Mouse (Mus musculus): ENCODE measurements around the gene Uhmk1. TPM values are rescaled to one million over a fixed set of nuclear protein-coding genes. Genes with fewer than 3 reads are reported as not detected.

Uhmk1 gene
- 26.8 and 28.9 TPM in 2 replicates for total RNA-seq (2012; rRNA removed)
- polyA plus RNA-seq (2012; ENCODE audit: insufficient read depth in 1 of 2, insufficient read length in 2 of 2, low read depth in 1 of 2, low replicate concordance in 2 of 2, missing spikeins in 1 of 2): 10 to 100 TPM; 19.5 to 43.9 TPM

DNA sequence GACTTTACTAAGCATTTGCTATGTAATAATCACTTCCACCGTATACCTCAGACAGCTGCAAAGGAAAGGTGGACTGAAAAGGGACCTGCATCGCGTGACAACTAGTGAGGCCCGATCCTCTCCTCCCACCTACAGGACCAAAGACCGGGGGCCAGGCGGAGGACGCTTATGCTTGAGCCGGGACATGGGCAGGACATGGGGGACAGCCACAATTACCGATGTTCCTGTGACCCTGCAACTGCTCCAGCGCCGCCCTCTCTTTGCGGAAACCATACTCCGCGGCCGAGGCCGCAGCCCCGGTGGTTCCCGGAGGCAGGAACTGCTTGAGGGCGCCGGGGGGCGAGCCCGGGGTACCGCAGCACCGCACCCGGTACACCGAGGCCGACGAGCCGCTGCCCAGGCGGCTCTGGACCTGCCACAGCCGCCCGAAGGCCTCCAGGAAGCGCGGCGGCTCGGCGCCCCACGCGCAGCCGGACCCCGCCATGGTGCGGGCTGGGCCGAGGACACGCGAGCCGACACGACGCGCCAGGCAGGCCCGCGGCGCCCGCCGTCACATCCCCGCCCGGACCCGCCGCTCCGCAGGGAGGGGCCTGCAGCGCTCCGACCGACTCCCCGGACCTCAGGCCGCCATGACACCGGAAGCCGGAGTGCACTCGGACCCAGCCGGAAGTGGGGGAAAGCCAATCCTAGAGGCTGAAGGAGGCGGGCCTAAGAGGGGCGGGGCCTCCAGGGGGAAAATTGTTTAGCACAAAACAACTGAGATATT is at the start of gene Uhmk1:
Uhmk1 (minus strand) TSS at position 641 of the 766 bp plus-strand sequence.
- peak; percentile 93 for DNase-seq (ENCODE audit: low read depth, low spot score)
- Histone ChIP-seq H3K9me3 (replicated peaks; ENCODE audit: insufficient read depth, low read length) (no peaks in the 10 kb centered on the region), H3K79me2 (ENCODE audit: control insufficient read depth, insufficient read depth, low read length, poor library complexity) (peaks cover 22% of the 10 kb centered on the region), H3K27ac (ENCODE audit: control insufficient read depth, low read depth, low read length) (peak within 1 kb of the TSS; percentile 50), H3K9ac (ENCODE audit: control insufficient read depth, low read depth, low read length, poor library complexity, severe bottlenecking) (peak within 1 kb of the TSS; percentile 95), H3K4me1 (ENCODE audit: control insufficient read depth in 1 of 2, insufficient read depth in 2 of 2, low read length in 2 of 2) (peaks cover 4 to 7% of the 10 kb centered on the region in 2 experiments), H3K36me3 (ENCODE audit: control insufficient read depth in 1 of 2, insufficient read depth in 2 of 2, low read length in 2 of 2) (peaks cover 4 to 12% of the 10 kb centered on the region in 2 experiments; a peak in 3 of 4 replicates), H3K4me3 (ENCODE audit: control insufficient read depth in 1 of 2, insufficient read depth in 1 of 2, low read depth in 2 of 2, low read length in 2 of 2) (peak within 1 kb of the TSS; percentile 99 to 100), H3K27me3 (ENCODE audit: control insufficient read depth in 1 of 2, insufficient read depth in 2 of 2, low read length in 2 of 2) (no peaks in the 10 kb centered on the region)
- no peak for TF ChIP-seq CTCF (IDR thresholded peaks at IDR 0.05 in 2 of 3, conservative IDR thresholded peaks at IDR 0.05 in 1 of 3; ENCODE audit: control insufficient read depth in 1 of 3, insufficient read depth in 1 of 3, low read depth in 2 of 3, low read length in 3 of 3, poor library complexity in 1 of 3, severe bottlenecking in 1 of 3)
- TF ChIP-seq USF1 (IDR thresholded peaks at IDR 0.05; ENCODE audit: low read depth, low read length): no peak
- no peak for TF ChIP-seq ZMIZ1 (IDR thresholded peaks at IDR 0.05; ENCODE audit: low read depth, low read length)
- no peak for TF ChIP-seq ETS1 (IDR thresholded peaks at IDR 0.05; ENCODE audit: low read depth, low read length)
- TF ChIP-seq GABPA (IDR thresholded peaks at IDR 0.05; ENCODE audit: low read depth, low read length): no peak
- no peak for TF ChIP-seq SMC3 (IDR thresholded peaks at IDR 0.05; ENCODE audit: low read depth, low read length)
- no peak for TF ChIP-seq MEF2A (IDR thresholded peaks at IDR 0.05; ENCODE audit: extremely low read depth, insufficient replicate concordance, low read depth, low read length, poor library complexity, severe bottlenecking)
- TF ChIP-seq MAFK (IDR thresholded peaks at IDR 0.05; ENCODE audit: borderline replicate concordance, low read depth, low read length): no peak
- no peak for TF ChIP-seq NRF1 (IDR thresholded peaks at IDR 0.05; ENCODE audit: insufficient read depth, low read depth, low read length, poor library complexity, severe bottlenecking)
- TF ChIP-seq NELFE (IDR thresholded peaks at IDR 0.05; ENCODE audit: low read depth, low read length): peak; percentile 75
- no peak for TF ChIP-seq MYC (IDR thresholded peaks at IDR 0.05; ENCODE audit: low read depth, low read length)
- TF ChIP-seq ELF1 (IDR thresholded peaks at IDR 0.05; ENCODE audit: low read depth, low read length): peak; percentile 86
- no peak for TF ChIP-seq MYB (IDR thresholded peaks at IDR 0.05; ENCODE audit: low read depth, low read length)
- no peak; the same call in 1 of the 2 replicates for TF ChIP-seq KAT2A (conservative IDR thresholded peaks at IDR 0.05; ENCODE audit: low read depth, low read length)
- TF ChIP-seq JUND (IDR thresholded peaks at IDR 0.05; ENCODE audit: low read depth, low read length): no peak
- no peak for TF ChIP-seq TAL1 (IDR thresholded peaks at IDR 0.05; ENCODE audit: low read length)
- TF ChIP-seq BHLHE40 (IDR thresholded peaks at IDR 0.05; ENCODE audit: borderline replicate concordance, low read depth, low read length): no peak; the same call in 1 of the 2 replicates
- TF ChIP-seq EP300 (IDR thresholded peaks at IDR 0.05; ENCODE audit: low read depth in 1 of 2, low read length in 2 of 2): no peak
- peak; percentile 78 to 85; a peak in 3 of 4 replicates for TF ChIP-seq POLR2A (IDR thresholded peaks at IDR 0.05; ENCODE audit: control insufficient read depth in 1 of 2, insufficient read depth in 1 of 2, low read depth in 1 of 2, low read length in 2 of 2, poor library complexity in 1 of 2)
- no peak for TF ChIP-seq ZKSCAN1 (IDR thresholded peaks at IDR 0.05; ENCODE audit: low read depth, low read length)
- TF ChIP-seq ZC3H11A (IDR thresholded peaks at IDR 0.05; ENCODE audit: low read depth, low read length): no peak
- no peak for TF ChIP-seq USF2 (IDR thresholded peaks at IDR 0.05; ENCODE audit: borderline replicate concordance in 1 of 2, insufficient read depth in 1 of 2, low read depth in 1 of 2, low read length in 2 of 2)
- peak; percentile 62; the same call in 1 of the 2 replicates for TF ChIP-seq TCF12 (IDR thresholded peaks at IDR 0.05; ENCODE audit: low read depth, low read length)
- peak; percentile 73 for TF ChIP-seq TBP (IDR thresholded peaks at IDR 0.05; ENCODE audit: low read depth, low read length)
- peak; percentile 32; the same call in 1 of the 2 replicates for TF ChIP-seq MXI1 (IDR thresholded peaks at IDR 0.05; ENCODE audit: low read depth, low read length)
- no peak for TF ChIP-seq ZNF384 (IDR thresholded peaks at IDR 0.05; ENCODE audit: low read depth, low read length)
- no peak for TF ChIP-seq CHD2 (IDR thresholded peaks at IDR 0.05; ENCODE audit: low read length)
- 0 out of 2 replicates have a peak, but pooled peaks have one; percentile 14 for TF ChIP-seq CHD1 (IDR thresholded peaks at IDR 0.05; ENCODE audit: low read depth, low read length)
- no peak for TF ChIP-seq RCOR1 (IDR thresholded peaks at IDR 0.05; ENCODE audit: low read depth, low read length)
- TF ChIP-seq POLR2AphosphoS2 (IDR thresholded peaks at IDR 0.05; ENCODE audit: low read length): no peak; the same call in 1 of the 2 replicates
- no peak for TF ChIP-seq MAZ (IDR thresholded peaks at IDR 0.05; ENCODE audit: low read depth, low read length)
- TF ChIP-seq HCFC1 (IDR thresholded peaks at IDR 0.05; ENCODE audit: low read depth, low read length): peak; percentile 83
- no peak for TF ChIP-seq SIN3A (IDR thresholded peaks at IDR 0.05; ENCODE audit: low read length)
- TF ChIP-seq POLR2AphosphoS5 (IDR thresholded peaks at IDR 0.05; ENCODE audit: borderline replicate concordance, low read depth, low read length): no peak
- no peak for TF ChIP-seq E2F4 (IDR thresholded peaks at IDR 0.05; ENCODE audit: borderline replicate concordance, low read depth, low read length)
